Mouse (Mus musculus) gastrocnemius, postnatal 25 days (tissue): ENCODE results near the gene Kcnk15. TPM values are rescaled to one million over a fixed set of nuclear protein-coding genes. Genes with fewer than 3 reads are reported as not detected.

Source experiments
- DNase-seq: peaks from one replicate; pipeline ENCODE4 v3.0.0; 2022
- total RNA-seq, 2 experiments: library from RNA; stranded (reverse); gene quantifications; 1 replicate in 1 of 2; 2 replicates in 1 of 2; pipeline ENCODE4 v1.2.3; 2021

The Kcnk15 gene
- total RNA-seq, 2 experiments from 2014 or later, result not detected

DNA sequence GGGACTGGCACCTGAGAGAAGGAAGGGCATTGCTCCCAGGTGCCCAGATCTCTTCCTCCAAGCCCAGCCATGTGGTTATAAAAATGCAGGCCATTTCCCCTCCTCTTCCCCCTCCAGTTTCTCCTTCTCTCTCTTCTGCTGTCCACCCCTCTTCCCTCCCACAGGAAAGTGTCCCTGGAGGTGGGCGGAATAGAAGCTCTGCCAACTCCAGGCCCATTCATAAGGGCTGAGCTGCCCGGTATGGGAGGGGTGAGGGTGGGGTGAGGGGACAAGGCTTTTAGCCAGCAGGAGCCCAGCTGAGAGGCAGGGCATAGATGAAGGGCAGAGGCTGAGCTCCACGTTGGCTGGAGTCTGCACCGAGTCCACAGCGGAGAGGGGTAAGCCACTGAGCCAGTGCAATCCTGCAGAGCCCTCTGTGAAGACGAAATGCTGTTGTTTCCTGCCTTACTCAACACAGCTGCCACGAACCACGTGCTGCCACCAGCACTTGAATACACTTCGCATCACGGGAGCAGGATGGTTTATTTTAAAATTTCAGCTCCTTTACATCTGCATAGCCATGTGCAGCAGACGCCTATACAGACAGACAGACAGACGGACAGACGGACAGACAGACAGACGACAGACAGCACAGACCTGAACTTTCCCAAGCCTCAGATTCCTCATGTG lies 23.5 kb downstream of the Kcnk15 start:
- no peak for DNase-seq

DNA sequence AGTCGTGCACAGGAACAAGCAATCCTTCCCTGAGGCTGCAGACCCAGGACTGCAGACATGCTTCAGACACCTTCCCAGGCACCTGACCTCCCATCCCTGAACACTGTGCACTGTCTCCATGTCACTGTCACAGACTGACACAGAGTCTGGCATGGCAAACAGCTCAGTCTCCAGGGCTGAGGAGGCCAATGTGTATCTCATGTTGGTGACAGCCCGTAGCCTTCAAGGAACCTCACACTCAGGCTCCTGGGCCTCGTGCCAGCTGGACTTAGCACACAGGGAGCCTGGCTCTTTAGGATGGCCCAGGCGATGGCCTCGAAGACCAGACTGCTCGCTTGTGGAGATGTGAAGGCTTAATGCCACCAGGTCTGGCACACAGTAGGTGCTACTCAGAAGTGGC lies 27.4 kb downstream of the Kcnk15 start:
- peak; percentile 22 for DNase-seq

DNA sequence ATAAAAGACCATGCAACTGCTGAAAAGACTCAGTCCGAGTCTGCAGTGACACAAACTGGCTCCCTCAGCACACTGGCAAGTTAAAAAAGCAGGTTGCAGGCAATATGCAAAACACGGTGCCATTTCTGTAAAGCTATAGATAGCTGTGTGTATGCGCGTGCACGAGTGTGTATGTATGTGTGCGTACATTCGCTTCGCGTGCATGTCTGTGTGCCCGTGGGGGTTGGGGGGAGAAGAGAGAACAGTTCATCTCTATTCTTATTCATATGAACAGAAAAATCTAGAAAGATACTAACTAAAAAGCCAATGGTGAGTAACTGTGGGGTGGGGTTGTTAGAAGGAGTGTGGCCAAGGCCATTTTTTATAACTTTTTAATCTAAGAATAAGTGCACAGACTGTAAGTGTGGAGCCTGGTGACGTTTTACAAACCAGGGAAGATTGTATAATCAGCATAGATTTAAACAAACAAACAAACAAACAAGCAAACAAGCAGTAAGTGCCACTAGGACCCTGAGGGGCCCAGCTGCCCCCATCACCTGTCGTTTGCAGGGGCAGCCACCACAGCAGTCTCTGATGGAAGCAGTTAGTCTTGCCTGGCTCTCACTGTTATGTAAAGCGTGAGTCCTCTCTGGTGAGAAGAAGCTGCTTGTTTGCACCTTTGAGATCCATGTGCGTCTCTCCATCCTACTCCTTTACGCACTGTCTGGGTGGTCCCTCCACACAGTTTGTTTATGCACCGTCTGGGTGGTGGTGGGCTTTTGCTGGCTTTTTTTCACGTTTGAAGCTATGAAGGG lies 29.6 kb downstream of the Kcnk15 start:
- DNase-seq, result no peak

DNA sequence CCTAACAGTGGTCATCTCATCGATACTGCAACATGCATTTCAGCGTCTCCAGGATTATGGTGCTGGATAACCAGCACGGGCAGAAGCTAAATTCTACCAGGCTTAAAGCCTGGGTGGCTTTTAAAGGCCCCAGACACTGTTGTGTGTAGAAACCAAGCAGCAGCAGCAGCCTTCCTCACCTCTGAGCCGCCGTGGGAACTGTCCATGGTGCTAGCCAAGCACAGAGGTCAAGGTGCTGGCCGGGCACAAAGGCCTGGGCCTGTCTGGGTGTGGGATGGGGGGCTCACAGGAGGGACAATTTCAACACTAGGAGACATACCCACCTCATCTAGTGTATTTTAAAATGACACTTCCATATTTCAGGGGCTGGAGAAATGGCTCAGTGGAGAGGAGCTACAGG lies 36.0 kb downstream of the Kcnk15 start:
- no peak for DNase-seq

DNA sequence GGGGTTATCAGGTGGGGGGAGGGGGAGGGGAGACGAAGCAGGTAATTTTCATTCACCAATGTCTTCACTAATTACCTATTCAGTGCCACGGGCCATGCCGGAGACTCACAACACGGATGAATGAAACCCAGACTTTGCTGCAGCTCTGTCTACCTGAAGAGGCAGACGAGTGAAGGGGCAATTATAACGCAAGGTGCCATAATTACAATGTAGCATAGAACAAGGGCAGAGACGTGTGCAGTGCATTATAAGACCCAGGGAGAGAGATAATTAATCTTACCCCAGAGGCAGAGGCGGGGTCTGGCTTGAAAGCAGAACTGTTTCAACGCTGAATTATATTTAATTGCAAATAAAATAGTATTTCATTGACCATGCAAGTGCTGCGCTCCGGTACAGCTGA lies 37.1 kb downstream of the Kcnk15 start:
- no peak for DNase-seq

DNA sequence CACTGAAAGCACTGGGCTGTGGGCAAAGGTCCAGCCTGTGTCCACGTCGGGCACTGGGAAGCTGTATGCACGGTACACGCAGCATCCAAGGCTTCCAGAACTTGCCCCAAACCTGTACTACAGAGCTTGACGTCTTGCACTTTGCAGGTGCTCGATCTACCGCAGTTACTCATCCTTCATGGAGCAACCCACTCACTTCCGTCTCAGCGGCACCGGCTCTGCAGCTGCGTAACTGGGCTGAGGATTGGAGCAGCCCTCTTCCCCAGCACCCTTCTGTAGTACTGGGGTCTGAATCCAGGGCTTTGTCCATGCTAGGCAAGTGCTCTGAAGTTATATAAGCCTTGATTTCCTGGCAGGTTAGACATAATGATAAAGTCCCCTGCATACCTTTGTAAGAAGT lies 37.8 kb downstream of the Kcnk15 start:
- DNase-seq, result no peak

DNA sequence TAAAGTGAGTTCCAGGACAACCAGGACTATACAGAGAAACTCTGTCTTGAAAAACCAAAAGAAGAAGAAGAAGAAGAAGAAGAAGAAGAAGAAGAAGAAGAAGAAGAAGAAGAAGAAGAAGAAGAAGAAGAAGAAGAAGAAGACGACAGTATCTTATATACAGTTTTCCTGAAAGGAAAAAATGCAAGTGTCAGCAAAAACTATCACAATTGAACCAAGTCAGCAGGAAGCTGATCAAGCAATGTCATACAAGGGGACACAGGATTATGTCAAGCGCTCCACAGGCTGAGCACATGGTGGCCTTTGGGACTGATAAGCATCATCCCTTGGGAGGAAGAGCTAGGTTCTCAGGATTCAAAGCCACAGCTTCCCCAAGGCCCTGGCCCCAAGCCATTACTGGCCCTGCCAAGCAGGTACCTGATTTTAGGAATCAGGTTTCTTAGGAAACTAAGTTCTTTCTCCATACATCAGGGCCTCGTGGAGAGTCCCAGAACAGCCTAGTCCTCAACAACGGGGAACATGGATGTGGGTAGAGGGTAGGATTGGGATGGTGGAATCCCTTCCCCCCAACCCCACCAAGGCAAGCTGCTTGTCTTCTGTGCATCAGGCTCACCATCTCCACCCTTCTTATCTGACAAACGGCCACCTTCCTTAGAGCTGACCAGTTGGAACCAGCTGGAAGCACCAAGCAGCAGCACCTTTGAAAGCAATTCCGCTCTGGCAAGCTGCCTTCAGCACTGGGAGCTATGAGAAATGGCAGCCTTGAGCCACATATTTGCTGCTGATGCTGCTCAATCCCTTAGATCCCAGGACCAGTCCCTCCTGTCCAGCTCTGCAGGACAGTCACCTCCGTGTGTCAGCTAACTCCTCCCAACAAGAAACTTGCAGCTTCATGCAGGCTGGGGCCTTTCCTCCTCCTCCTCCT lies 40.3 kb downstream of the Kcnk15 start:
- no peak for DNase-seq

DNA sequence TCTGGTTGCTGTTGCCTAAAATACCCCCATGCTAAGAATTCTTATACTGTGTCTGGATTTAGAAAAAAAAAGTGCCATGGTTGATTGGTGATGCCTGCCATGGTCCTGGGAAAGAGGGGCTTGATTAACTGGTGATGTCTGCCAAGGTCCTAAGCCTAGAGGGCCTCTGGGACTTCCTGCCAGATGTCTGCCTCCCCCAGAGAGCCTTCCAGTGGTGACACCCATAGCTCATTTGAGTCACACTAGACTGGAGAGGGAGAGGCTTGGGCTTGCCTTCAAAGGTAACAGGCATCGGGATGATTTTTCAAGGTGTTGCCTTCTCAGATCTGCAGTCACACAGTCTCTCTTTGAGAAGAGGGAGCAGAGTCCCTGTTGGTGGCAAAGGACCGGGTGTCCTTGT lies 41.7 kb downstream of the Kcnk15 start:
- DNase-seq, result no peak

DNA sequence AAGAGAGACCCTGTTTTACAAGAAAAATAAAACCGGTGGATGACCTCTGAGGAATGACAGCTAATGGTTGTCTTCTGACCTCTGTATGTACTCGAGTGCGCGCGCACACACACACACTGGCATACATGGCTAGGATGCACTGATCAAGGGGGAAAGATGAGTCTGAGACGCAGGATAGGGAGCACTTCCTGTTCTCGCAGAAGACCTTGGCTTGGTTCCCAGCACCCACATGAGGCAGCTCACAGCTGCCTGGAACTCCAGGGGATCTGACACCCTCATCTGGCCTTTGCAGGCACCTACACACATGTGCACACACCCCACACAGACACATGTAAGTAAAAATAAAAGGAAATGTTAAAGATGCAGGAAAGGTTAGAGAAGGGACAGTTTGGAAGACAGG lies 43.6 kb downstream of the Kcnk15 start:
- no peak for DNase-seq

DNA sequence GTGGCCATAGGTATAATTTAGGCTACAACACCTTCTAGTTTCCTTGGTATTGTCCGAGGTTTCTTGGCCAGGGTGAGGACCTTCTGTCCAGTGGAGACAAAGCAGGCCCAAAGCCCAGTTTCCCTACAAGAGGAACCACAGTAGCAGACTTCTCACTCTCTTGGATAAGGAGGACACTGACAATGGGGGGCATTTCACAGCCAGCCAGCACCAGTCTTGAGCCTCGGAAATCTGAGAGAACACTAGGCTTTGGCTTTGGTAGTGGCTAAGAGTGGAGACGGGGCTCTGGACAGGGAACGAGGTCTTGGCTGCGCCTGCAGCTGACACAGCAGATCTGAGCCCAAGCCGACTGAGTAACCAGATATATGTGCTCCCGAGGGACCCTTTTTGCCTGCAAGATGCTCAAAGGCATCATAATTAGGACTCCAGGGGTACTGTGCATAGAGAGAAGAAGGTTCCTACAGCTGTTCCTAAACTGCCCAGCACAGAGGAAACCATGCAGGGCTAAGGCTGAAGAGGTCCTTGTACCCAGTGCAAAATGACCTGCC lies 44.6 kb downstream of the Kcnk15 start:
- DNase-seq, result no peak

DNA sequence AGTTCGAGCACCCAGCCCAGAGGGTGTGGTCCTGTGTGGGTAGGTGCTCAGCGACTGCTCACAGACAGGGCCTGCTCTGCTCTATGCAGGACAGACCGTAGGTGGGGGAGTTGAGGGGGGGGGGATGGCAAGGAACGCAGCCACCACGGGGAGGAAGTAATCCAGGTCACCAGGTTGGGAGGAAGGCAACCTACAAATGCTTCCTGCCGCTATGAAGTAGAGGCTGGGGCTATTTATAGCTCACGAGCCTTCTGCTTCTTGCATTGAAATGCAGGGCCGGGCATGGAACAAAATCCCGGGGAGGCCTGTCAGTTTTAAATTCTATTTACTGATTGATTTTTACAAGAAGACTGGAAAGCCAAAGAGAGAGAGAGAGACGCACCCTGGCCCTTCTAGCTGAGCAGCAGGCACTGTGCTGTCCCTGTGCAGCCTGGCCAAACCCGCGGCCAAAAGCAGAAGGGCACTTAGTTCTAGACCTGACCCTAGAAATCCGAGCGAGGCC lies 46.5 kb downstream of the Kcnk15 start:
- no peak for DNase-seq

DNA sequence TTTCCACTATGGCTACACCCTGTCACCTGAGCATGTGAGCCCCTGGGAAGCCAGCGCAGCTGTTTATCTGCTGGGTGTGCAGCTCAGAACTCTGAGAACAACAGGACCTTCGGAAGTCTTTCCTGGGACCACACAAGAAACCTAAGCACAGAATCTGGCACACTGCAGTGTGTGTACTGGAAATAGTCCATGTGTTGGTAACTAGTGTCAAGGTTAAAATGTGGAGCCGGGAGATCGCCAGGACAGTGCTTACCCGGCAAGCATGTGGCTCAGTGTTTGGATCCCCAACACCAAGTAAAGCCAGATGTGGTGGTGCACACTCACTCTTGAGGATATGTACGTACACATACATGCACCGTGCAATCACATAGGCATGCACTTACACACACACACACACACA lies 47.6 kb downstream of the Kcnk15 start:
- no peak for DNase-seq

DNA sequence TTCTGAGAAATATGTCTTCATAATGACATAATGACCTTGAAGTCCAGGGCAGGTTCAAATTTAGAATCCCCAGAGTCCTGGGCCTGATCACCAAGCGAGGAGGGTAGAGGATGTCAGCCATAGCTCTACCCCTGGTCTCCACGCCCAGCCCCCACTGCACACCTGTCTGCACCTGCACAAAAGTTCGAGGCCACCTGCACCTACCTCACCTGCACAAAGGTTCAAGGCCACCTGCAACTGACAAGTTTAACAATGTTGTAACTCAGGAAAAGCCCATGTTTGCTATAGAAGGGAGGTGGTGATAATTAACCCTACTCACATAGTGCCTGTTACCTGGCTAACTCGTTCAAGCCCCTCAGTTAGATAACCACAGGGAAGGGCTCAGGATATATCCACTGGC lies 49.0 kb downstream of the Kcnk15 start:
- no peak for DNase-seq

DNA sequence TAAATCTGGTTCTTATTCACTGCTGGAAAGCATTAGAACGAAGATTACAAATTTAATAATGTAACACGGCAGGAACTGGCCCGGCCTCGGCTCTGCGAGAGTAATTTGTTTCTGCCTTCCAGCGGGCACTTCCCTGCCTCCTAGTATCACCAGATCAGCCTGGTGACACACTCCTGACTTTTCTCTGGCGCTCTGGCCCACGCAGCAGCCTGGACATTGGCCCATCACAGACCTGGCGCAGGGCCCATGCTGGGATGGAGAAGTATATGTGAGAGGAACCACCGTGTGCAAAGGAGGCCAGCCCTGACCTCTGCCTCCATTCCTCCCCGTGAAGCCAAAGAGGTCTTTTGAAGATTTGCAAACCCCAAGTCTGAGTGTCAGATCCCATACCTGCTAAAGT lies 50.0 kb downstream of the Kcnk15 start:
- no peak for DNase-seq

DNA sequence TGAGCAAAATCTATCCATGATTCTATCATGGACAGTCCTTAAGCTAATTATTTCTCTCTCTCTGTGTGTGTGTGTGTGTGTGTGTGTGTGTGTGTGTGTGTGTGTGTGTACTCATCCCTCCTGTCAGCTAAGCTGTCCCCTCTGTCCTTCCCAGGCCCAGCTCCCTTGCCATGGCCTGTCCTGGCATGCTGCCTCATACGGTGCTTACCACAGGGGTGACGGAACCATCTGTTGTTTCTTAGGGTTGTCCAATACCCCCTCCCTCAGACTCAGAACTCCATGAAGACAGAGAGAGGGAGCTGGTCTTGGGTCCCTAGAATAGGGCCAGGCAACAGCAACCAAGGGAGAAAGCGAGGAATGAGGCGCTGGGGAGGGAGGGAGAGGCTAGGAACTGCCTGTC lies 50.9 kb downstream of the Kcnk15 start:
- no peak for DNase-seq

DNA sequence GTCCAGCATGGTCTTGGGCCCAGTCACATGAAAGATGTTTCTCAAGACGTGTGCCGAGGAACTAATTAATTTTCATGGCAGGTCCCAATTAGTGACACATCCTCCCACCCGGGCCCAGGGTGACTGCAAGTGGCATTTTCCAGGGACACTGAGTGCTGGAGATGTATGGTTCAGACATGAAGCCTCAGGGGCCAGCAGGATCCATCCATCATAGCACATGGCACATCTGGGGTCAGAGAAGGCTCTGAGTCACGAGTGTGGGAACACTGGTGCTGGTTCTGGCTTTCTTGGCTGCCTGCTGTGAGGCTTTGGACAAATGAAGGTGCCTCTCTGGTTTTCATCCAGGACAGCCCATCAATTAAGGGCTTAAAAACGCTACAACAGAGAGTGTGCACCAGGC lies 53.7 kb downstream of the Kcnk15 start:
- DNase-seq, result no peak

Other genes starting within 250 kb of the Kcnk15 start
- 100 to 1,000 TPM in 1 of 2 experiments, 10 to 100 TPM in 1; 97.5 to 115 TPM for gene Serinc3, start 208.5 kb upstream of the Kcnk15 start, total RNA-seq
- gene Pkig, start 195.3 kb upstream of the Kcnk15 start, total RNA-seq, result 10 to 100 TPM; 72.1 to 93.5 TPM
- 1 to 10 TPM in 1 of 2 experiments, under 1 TPM in 1; 0.20 to 1.0 TPM for gene Ada, start 103.4 kb upstream of the Kcnk15 start, total RNA-seq
- gene Ccn5, start 32.8 kb upstream of the Kcnk15 start, total RNA-seq, result 1 to 10 TPM in 1 of 2 experiments, under 1 TPM in 1; 0.20 to 1.3 TPM
- 1 to 10 TPM in 1 of 2 experiments, under 1 TPM in 1; 0.86 to 2.0 TPM for gene Rims4, start 65.0 kb downstream of the Kcnk15 start, total RNA-seq
- 10 to 100 TPM; 39.6 to 54.5 TPM for gene Ywhab, start 141.3 kb downstream of the Kcnk15 start, total RNA-seq
- 1 to 10 TPM in 1 of 2 experiments, not detected in 1; 1.5 TPM for gene Pabpc1l, start 171.8 kb downstream of the Kcnk15 start, total RNA-seq
- gene Stk4, start 216.7 kb downstream of the Kcnk15 start, total RNA-seq, result 1 to 10 TPM; 7.7 to 8.8 TPM
- 10 to 100 TPM; 10.6 to 13.5 TPM for gene Tomm34, start 217.5 kb downstream of the Kcnk15 start, total RNA-seq